Mouse (Mus musculus): ENCODE data around the gene Cavin3. TPM values are rescaled to one million over a fixed set of nuclear protein-coding genes. Genes with fewer than 3 reads are reported as not detected.
"Not testable (repeated sequence)": the region's sequence is repeated elsewhere in the genome, so short reads cannot be mapped to it uniquely, and the experiment has no call there.

Gene Cavin3
- polyA plus RNA-seq, 1 experiment from 2014 or later: 34.3 TPM

DNA sequence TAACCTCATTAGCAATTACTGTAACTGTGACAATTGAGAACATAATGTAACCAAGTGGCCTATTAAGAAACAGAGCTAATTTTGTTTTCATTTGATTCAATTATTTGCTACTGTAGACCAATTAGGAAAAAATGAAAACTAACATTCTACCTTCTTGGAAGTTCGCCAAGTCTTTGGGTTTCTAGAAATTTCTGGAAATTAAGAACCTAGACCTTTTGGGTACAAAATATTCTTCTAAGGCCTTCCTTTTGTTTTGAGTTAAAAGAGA is 4.7 kb downstream of the Cavin3 start:
- ATAC-seq (ENCODE audit: low FRiP score) (no peak), DNase-seq (ENCODE audit: low spot score) (no peak)
- 95% methylated on average over 1 of the region's 1 CpGs for WGBS
- Histone ChIP-seq H3K4me3 (ENCODE audit: low read depth, low read length) (no peak overlapping the region), H3K4me1 (replicated peaks; ENCODE audit: control insufficient read depth, insufficient read depth, low read length) (0 out of 2 replicates have a peak, but pooled peaks cover 8% of the 10 kb centered on the region), H3K36me3 (ENCODE audit: control insufficient read depth, insufficient read depth, low read length) (no peaks in the 10 kb centered on the region), H3K27ac (ENCODE audit: low read depth, low read length) (no peak overlapping the region), H3K9ac (ENCODE audit: low read depth, low read length) (no peak overlapping the region), H3K4me2 (replicated peaks; ENCODE audit: low read depth, low read length) (no peak overlapping the region), H3K27me3 (ENCODE audit: control insufficient read depth, insufficient read depth, low read length) (no peaks in the 10 kb centered on the region; the same call in 1 of the 2 replicates), H3K9me3 (ENCODE audit: control insufficient read depth, low read length) (no peaks in the 10 kb centered on the region)

DNA sequence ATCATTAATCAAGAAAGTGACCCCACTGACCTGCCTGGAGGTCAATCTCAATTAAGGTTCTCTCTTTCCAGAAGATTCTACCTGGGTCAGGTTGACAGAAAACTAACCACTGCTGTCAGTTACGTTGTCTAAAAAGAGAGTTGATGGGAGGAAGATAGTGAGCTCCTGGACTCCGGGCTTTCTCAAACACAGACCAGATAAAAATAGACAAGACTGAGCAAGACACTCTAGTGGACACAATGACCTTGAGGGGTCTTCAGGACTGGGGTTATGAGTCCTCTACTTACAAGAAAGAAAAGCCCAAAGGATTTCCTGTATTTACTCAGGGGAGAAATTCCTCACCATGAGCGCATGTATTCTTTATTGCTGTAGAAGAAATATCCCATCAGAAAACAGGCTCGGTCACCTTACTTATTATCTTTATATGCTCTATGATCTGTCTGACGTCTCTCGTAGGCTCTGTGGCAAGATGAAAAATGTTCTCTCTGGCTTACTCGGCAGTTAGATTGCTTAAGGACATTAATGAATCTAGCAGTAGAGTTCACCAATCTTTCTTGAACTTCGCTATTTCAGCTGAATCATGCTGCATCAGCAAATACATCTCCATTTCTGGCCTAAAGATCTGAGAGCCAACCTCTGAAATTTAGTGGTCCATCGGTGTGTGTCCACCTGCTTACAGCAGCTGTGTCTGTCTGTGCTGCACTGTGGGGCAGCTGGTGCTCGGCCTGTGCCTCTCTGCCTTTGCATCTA is 5.2 kb downstream of the Cavin3 start:
- no peak overlapping the region for H3K4me2 ChIP-seq (replicated peaks; ENCODE audit: low read depth, low read length)
- no peaks in the 10 kb centered on the region for H3K9me3 ChIP-seq (ENCODE audit: control insufficient read depth, low read length)
- H3K4me3 ChIP-seq (ENCODE audit: low read depth, low read length): no peak overlapping the region
- DNase-seq (ENCODE audit: low spot score) (no peak), ATAC-seq (ENCODE audit: low FRiP score) (no peak)
- 0 out of 2 replicates have a peak, but pooled peaks cover 8% of the 10 kb centered on the region for H3K4me1 ChIP-seq (replicated peaks; ENCODE audit: control insufficient read depth, insufficient read depth, low read length)
- 88% methylated on average over 10 of the region's 10 CpGs for WGBS
- no peak overlapping the region for H3K27ac ChIP-seq (ENCODE audit: low read depth, low read length)
- no peaks in the 10 kb centered on the region; the same call in 1 of the 2 replicates for H3K27me3 ChIP-seq (ENCODE audit: control insufficient read depth, insufficient read depth, low read length)
- no peak overlapping the region for H3K9ac ChIP-seq (ENCODE audit: low read depth, low read length)
- no peaks in the 10 kb centered on the region for H3K36me3 ChIP-seq (ENCODE audit: control insufficient read depth, insufficient read depth, low read length)

DNA sequence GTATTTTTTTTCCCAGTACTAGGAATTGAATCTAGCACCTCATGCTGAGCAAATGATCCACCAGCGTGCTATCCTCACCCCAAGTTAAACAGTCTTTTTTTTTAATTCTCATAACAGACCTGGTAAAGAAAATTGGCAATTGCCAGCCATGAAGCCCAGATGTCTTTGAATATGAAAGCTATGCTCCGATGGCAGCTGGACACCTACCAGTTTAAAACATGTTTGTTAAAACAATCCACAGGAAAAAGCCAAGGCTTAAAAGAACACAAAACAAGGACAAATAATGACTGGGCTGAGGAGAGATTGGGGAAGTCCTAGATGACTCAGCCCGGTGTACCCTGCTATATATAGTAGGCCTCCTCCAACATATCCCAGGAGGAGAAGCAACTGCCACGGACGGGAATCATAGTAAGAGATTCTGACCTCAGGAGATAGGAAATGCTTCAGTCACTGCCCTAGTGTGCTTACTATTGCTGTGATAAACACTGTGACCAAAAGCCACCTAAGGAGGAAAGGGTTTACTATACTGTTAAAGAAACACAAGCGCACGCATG is 6.6 kb downstream of the Cavin3 start:
- Histone ChIP-seq H3K9me3 (ENCODE audit: control insufficient read depth, low read length) (no peaks in the 10 kb centered on the region), H3K9ac (ENCODE audit: low read depth, low read length) (no peak overlapping the region), H3K4me2 (replicated peaks; ENCODE audit: low read depth, low read length) (no peak overlapping the region), H3K27me3 (ENCODE audit: control insufficient read depth, insufficient read depth, low read length) (no peaks in the 10 kb centered on the region), H3K4me3 (ENCODE audit: low read depth, low read length) (no peak overlapping the region), H3K27ac (ENCODE audit: low read depth, low read length) (no peak overlapping the region), H3K4me1 (replicated peaks; ENCODE audit: control insufficient read depth, insufficient read depth, low read length) (0 out of 2 replicates have a peak, but pooled peaks cover 3% of the 10 kb centered on the region), H3K36me3 (ENCODE audit: control insufficient read depth, insufficient read depth, low read length) (no peaks in the 10 kb centered on the region)
- DNase-seq (ENCODE audit: low spot score) (no peak), ATAC-seq (ENCODE audit: low FRiP score) (no peak)
- WGBS: 82% methylated on average over 7 of the region's 7 CpGs

DNA sequence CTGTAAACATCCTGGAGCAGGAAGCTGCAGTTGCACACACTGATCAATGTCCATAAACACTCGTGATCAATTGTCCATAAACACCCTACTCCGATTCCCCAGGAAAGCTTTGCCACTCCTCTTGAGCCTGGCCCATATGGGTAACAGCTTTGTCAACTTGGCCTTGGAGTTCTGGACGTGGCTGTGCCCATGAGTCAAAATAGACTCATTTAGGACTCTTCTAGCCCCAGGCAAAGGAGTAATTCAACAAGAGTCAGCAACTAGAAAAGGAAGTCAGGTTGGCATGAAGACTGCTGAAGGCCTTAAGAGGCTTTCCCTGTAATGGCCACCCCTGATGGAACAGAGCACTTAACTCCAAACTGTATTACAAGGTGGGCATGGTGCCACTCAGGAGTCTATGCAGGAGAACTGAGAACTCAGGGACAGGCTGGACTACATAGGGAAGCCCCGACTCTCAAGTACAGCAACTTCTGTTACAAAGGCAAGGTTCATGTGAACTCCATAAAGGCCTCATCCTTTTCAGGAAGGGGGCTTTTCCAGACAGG is 7.3 kb downstream of the Cavin3 start:
- no peaks in the 10 kb centered on the region for H3K27me3 ChIP-seq (ENCODE audit: control insufficient read depth, insufficient read depth, low read length)
- H3K4me2 ChIP-seq (replicated peaks; ENCODE audit: low read depth, low read length): no peak overlapping the region
- 76% methylated on average over 4 of the region's 4 CpGs for WGBS
- no peaks in the 10 kb centered on the region for H3K36me3 ChIP-seq (ENCODE audit: control insufficient read depth, insufficient read depth, low read length)
- H3K27ac ChIP-seq (ENCODE audit: low read depth, low read length): no peak overlapping the region
- DNase-seq (ENCODE audit: low spot score) (no peak), ATAC-seq (ENCODE audit: low FRiP score) (no peak)
- H3K9me3 ChIP-seq (ENCODE audit: control insufficient read depth, low read length): no peaks in the 10 kb centered on the region
- no peaks in the 10 kb centered on the region for H3K4me1 ChIP-seq (replicated peaks; ENCODE audit: control insufficient read depth, insufficient read depth, low read length)
- no peak overlapping the region for H3K4me3 ChIP-seq (ENCODE audit: low read depth, low read length)
- H3K9ac ChIP-seq (ENCODE audit: low read depth, low read length): no peak overlapping the region

DNA sequence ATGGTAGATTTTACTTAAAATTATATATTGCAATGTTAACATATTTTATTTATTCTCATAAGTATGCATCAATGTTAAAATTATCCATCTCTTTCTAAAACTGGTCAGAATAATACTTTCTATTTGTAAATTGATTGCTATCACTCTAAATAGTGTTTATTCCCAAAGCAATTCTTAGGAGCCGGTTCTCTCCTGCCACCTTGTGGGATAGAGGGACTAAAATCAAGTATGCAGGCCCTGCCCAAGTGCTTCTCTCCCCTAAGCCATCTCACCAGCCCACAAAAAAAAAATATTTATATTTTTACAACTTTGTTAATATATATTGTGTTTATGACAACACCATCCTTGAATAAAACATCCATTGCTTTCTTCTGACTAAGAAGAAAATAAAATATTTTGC is 9.5 kb downstream of the Cavin3 start:
- DNase-seq (ENCODE audit: low spot score) (no peak), ATAC-seq (ENCODE audit: low FRiP score) (no peak)
- H3K36me3 ChIP-seq (ENCODE audit: control insufficient read depth, insufficient read depth, low read length): no peaks in the 10 kb centered on the region
- WGBS: 52% methylated on average over 1 of the region's 1 CpGs
- no peak overlapping the region for H3K4me3 ChIP-seq (ENCODE audit: low read depth, low read length)
- no peak overlapping the region for H3K4me2 ChIP-seq (replicated peaks; ENCODE audit: low read depth, low read length)
- H3K9ac ChIP-seq (ENCODE audit: low read depth, low read length): no peak overlapping the region
- H3K27me3 ChIP-seq (ENCODE audit: control insufficient read depth, insufficient read depth, low read length): no peaks in the 10 kb centered on the region
- H3K27ac ChIP-seq (ENCODE audit: low read depth, low read length): no peak overlapping the region
- H3K4me1 ChIP-seq (replicated peaks; ENCODE audit: control insufficient read depth, insufficient read depth, low read length): no peaks in the 10 kb centered on the region
- no peaks in the 10 kb centered on the region for H3K9me3 ChIP-seq (ENCODE audit: control insufficient read depth, low read length)

DNA sequence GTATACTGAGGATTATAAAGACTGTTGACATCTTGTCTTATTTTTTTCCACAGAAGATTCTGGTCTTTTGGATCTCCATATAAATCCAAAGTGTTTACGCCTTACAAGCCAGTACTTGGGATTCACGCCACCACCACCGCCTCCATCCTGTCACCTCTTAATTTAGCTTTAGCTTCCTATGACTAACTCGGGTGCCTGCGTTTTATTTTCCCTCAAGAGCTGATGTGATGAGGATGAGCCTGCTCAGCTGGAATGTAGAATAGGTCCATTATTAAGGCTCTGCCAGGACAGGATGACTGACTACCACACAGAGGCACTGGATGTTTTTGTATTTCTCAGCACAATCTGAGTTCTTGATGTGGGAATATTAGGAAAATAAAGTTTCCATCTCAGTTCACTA is 16.6 kb downstream of the Cavin3 start:
- H3K4me3 ChIP-seq (ENCODE audit: low read depth, low read length); ATAC-seq (ENCODE audit: low FRiP score); H3K9me3 ChIP-seq (ENCODE audit: control insufficient read depth, low read length); H3K36me3 ChIP-seq (ENCODE audit: control insufficient read depth, insufficient read depth, low read length); H3K9ac ChIP-seq (ENCODE audit: low read depth, low read length); H3K27me3 ChIP-seq (ENCODE audit: control insufficient read depth, insufficient read depth, low read length); H3K4me2 ChIP-seq (replicated peaks; ENCODE audit: low read depth, low read length); H3K4me1 ChIP-seq (replicated peaks; ENCODE audit: control insufficient read depth, insufficient read depth, low read length); H3K27ac ChIP-seq (ENCODE audit: low read depth, low read length); DNase-seq (ENCODE audit: low spot score): not testable (repeated sequence)
- WGBS: 92% methylated on average over 5 of the region's 5 CpGs

DNA sequence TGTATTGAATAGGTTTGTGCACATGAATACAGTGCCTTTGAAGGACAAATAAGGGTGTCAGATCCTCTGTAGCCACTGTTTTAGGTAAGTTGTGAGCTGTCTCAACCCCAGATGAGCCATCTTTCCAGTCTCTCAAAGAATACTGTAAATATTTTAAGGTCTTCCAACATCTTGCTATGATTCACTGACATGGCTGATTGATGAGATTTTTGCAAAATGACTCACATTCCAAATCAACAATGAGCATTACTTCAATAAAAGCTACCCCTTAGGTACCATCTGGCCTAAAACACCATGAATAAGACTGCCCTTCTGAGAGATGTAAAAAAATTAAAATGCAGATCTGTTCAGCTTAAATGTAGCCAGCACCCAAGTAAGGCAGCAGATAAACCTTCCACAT is 23.6 kb downstream of the Cavin3 start:
- Histone ChIP-seq H3K27me3 (ENCODE audit: control insufficient read depth, insufficient read depth, low read length) (no peaks in the 10 kb centered on the region), H3K9me3 (ENCODE audit: control insufficient read depth, low read length) (no peaks in the 10 kb centered on the region), H3K4me1 (replicated peaks; ENCODE audit: control insufficient read depth, insufficient read depth, low read length) (no peaks in the 10 kb centered on the region), H3K36me3 (ENCODE audit: control insufficient read depth, insufficient read depth, low read length) (no peaks in the 10 kb centered on the region), H3K4me3 (ENCODE audit: low read depth, low read length) (no peak overlapping the region), H3K4me2 (replicated peaks; ENCODE audit: low read depth, low read length) (no peak overlapping the region), H3K9ac (ENCODE audit: low read depth, low read length) (no peak overlapping the region), H3K27ac (ENCODE audit: low read depth, low read length) (no peak overlapping the region)
- no peak for DNase-seq (ENCODE audit: low spot score)
- ATAC-seq (ENCODE audit: low FRiP score): no peak

DNA sequence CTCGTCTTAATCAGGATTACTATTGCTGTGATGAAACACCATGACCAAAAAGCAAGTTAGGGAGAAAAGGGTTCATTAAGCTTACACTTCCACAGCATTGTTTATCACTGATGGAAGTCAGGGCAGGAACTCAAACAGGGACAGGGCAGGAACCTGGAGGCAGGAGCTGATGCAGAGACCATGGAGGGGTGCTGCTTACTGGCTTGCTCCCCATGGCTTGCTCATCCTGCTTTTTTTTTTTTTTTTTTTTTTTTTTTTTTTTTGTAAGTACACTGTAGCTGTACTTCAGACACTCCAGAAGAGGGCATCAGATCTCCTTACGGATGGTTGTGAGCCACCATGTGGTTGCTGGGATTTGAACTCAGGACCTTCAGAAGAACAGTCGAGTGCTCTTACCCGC is 28.8 kb downstream of the Cavin3 start:
- H3K27me3 ChIP-seq (ENCODE audit: control insufficient read depth, insufficient read depth, low read length); H3K27ac ChIP-seq (ENCODE audit: low read depth, low read length); H3K9ac ChIP-seq (ENCODE audit: low read depth, low read length); DNase-seq (ENCODE audit: low spot score); H3K36me3 ChIP-seq (ENCODE audit: control insufficient read depth, insufficient read depth, low read length); ATAC-seq (ENCODE audit: low FRiP score); H3K4me2 ChIP-seq (replicated peaks; ENCODE audit: low read depth, low read length); H3K9me3 ChIP-seq (ENCODE audit: control insufficient read depth, low read length); H3K4me3 ChIP-seq (ENCODE audit: low read depth, low read length); H3K4me1 ChIP-seq (replicated peaks; ENCODE audit: control insufficient read depth, insufficient read depth, low read length): not testable (repeated sequence)
- 95% methylated on average over 4 of the region's 4 CpGs for WGBS

DNA sequence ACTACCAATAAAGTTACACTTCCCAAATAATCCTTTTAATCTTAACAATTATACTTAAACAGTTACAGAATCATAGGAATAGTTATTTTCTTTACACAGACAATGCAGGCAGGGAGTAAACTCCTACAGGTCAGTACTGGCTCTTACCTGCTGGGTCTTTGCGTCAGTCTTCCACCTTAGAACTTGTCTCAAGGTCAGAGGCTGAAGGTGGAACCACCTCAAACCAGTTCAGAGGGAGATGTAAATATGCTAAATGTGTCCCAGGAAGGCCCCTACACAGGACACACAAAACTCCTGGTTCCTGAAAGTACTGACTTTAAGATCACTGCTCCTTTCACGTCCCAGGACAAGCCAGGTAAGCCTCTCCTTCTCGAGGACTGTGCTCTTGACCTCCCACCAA is 37.0 kb downstream of the Cavin3 start:
- Histone ChIP-seq H3K27ac (ENCODE audit: low read depth, low read length) (no peak overlapping the region), H3K9me3 (ENCODE audit: control insufficient read depth, low read length) (no peaks in the 10 kb centered on the region), H3K4me1 (replicated peaks; ENCODE audit: control insufficient read depth, insufficient read depth, low read length) (no peaks in the 10 kb centered on the region), H3K9ac (ENCODE audit: low read depth, low read length) (no peak overlapping the region), H3K4me2 (replicated peaks; ENCODE audit: low read depth, low read length) (no peak overlapping the region), H3K4me3 (ENCODE audit: low read depth, low read length) (no peak overlapping the region), H3K36me3 (ENCODE audit: control insufficient read depth, insufficient read depth, low read length) (no peaks in the 10 kb centered on the region), H3K27me3 (ENCODE audit: control insufficient read depth, insufficient read depth, low read length) (no peaks in the 10 kb centered on the region)
- WGBS: 82% methylated on average over 3 of the region's 3 CpGs
- ATAC-seq (ENCODE audit: low FRiP score): no peak
- no peak for DNase-seq (ENCODE audit: low spot score)

All from hindbrain, embryonic 11.5 days (tissue).